Mouse (Mus musculus) erythroblast, adult 5-6 weeks (primary cell): ENCODE measurements at regions not wholly inside any gene's neighbourhood (a gene's known extent, or its start where the extent isn't known, plus 50 kb on each side); places are given as distances from the start of the nearest gene placed in this dataset.

ENCODE experiments used
- ATAC-seq: replicated peaks from 2 replicates; pipeline ENCODE4 v1.8.0; 2016; ENCODE audit warnings: moderate number of reproducible peaks, mild to moderate bottlenecking, moderate TSS enrichment, inconsistent platforms; ENCODE audit not compliant: poor library complexity, low FRiP score, severe bottlenecking

GRCm38 (mm10) chr12:94105582-94106162 lies 1586.4 kb upstream of the Flrt2 start:
- no peak for ATAC-seq

GRCm38 (mm10) chr12:94150143-94150542 lies 1541.9 kb upstream of the Flrt2 start:
- no peak for ATAC-seq

- ATAC-seq: no peak
Observed at GRCm38 (mm10) chr12:94155110-94155858, 1536.7 kb upstream of the Flrt2 start.

- no peak for ATAC-seq
Observed at GRCm38 (mm10) chr12:94182358-94182757, 1509.7 kb upstream of the Flrt2 start.

GRCm38 (mm10) chr12:94190620-94191081 lies 1501.4 kb upstream of the Flrt2 start:
- no peak for ATAC-seq

- ATAC-seq: no peak
Observed at GRCm38 (mm10) chr12:94217906-94218305, 1474.1 kb upstream of the Flrt2 start.

GRCm38 (mm10) chr12:94229894-94230293 lies 1462.1 kb upstream of the Flrt2 start:
- ATAC-seq: no peak

GRCm38 (mm10) chr12:94245366-94245765 lies 1446.7 kb upstream of the Flrt2 start:
- ATAC-seq: no peak

GRCm38 (mm10) chr12:94247362-94247761 lies 1444.7 kb upstream of the Flrt2 start:
- no peak for ATAC-seq

- no peak for ATAC-seq
Observed at GRCm38 (mm10) chr12:94252957-94253633, 1438.9 kb upstream of the Flrt2 start.

- ATAC-seq: no peak
Observed at GRCm38 (mm10) chr12:94280946-94281345, 1411.1 kb upstream of the Flrt2 start.

- no peak for ATAC-seq
Observed at GRCm38 (mm10) chr12:94282931-94283330, 1409.1 kb upstream of the Flrt2 start.

GRCm38 (mm10) chr12:94283572-94283971 lies 1408.5 kb upstream of the Flrt2 start:
- no peak for ATAC-seq

- no peak for ATAC-seq
Observed at GRCm38 (mm10) chr12:94297864-94298263, 1394.2 kb upstream of the Flrt2 start.

GRCm38 (mm10) chr12:94332351-94332750 lies 1359.7 kb upstream of the Flrt2 start:
- no peak for ATAC-seq

GRCm38 (mm10) chr12:94334671-94335070 lies 1357.4 kb upstream of the Flrt2 start:
- ATAC-seq: no peak

GRCm38 (mm10) chr12:94349623-94350156 lies 1342.3 kb upstream of the Flrt2 start:
- no peak for ATAC-seq

- ATAC-seq: no peak
Observed at GRCm38 (mm10) chr12:94364269-94364668, 1327.8 kb upstream of the Flrt2 start.

GRCm38 (mm10) chr12:94399991-94400390 lies 1292.0 kb upstream of the Flrt2 start:
- no peak for ATAC-seq

GRCm38 (mm10) chr12:94420918-94421317 lies 1271.1 kb upstream of the Flrt2 start:
- ATAC-seq: no peak

- no peak for ATAC-seq
Observed at GRCm38 (mm10) chr12:94421743-94422142, 1270.3 kb upstream of the Flrt2 start.
